Mouse (Mus musculus): ENCODE data around the gene Atp8a2. TPM values are rescaled to one million over a fixed set of nuclear protein-coding genes. Genes with fewer than 3 reads are reported as not detected.

The Atp8a2 gene
- polyA plus RNA-seq, 1 experiment from 2014 or later: 1.2 TPM

GRCm38 (mm10) chr14:60138339-60138738, 58.6 kb downstream of the Atp8a2 start:
- H3K27ac ChIP-seq: no peak overlapping the region
- ATAC-seq (replicated peaks; ENCODE audit: low FRiP score): no peak

DNA sequence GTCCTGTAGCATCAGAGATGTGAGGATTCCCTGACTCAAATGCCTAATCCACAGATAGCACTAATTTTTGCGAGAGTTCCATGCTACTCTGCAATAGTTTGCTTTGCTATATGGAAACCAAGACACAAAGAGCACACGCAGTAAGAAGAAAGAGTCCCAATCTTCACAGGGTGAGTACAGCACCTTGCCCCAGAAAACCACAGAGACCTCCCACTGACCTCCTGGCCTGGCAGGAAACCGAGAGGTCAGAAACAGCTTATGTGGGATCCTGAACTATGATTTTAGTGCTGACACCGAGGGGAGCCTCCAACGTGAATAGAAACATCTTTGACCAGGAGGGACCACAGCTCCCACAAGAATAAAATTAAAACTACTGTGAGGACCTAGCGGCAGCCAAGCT, 59.2 kb downstream of the Atp8a2 start:
- no peak overlapping the region for H3K27ac ChIP-seq
- no peak overlapping the region for H3K4me2 ChIP-seq
- ATAC-seq (replicated peaks; ENCODE audit: low FRiP score): no peak
- H3K9ac ChIP-seq: no peak overlapping the region
- no peaks in the 10 kb centered on the region for H3K27me3 ChIP-seq
- H3K4me3 ChIP-seq (replicated peaks): no peak overlapping the region
- no peaks in the 10 kb centered on the region for H3K36me3 ChIP-seq
- peaks cover 3% of the 10 kb centered on the region; the same call in 1 of the 2 replicates for H3K4me1 ChIP-seq
- 70% methylated on average over 6 of the region's 6 CpGs for WGBS
- no peaks in the 10 kb centered on the region for H3K9me3 ChIP-seq (replicated peaks)

More at GRCm38 (mm10) chr14:60138339-60138738, 58.6 kb downstream of the Atp8a2 start:
- H3K27me3 ChIP-seq: no peaks in the 10 kb centered on the region
- H3K4me3 ChIP-seq (replicated peaks): no peak overlapping the region
- H3K9ac ChIP-seq: no peak overlapping the region
- H3K9me3 ChIP-seq (replicated peaks): no peaks in the 10 kb centered on the region
- 93% methylated on average over 4 of the region's 4 CpGs for WGBS
- H3K36me3 ChIP-seq: no peaks in the 10 kb centered on the region
- H3K4me1 ChIP-seq: peaks cover 3% of the 10 kb centered on the region; the same call in 1 of the 2 replicates
- H3K4me2 ChIP-seq: no peak overlapping the region

DNA sequence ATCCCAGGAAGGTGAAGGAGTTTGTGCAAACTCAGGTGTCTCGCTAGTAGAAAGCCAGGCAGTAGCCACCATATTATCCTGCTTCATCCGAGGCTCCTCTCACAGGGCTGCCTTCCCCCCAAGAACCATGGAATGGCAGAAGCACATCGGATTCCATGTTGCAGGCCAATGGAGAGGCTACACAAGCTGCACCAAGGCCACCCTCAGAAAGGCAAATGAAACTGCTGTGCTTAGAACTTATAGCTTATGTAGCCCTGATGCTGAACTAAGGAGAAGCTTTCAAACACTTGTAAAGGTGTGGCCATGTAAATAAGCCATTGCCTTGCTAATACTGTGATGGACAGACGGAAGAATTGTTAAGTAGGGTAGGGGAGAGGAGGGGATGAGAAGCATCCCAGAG, 61.2 kb downstream of the Atp8a2 start:
- H3K27me3 ChIP-seq: no peaks in the 10 kb centered on the region
- no peaks in the 10 kb centered on the region for H3K36me3 ChIP-seq
- no peak overlapping the region for H3K27ac ChIP-seq
- peaks cover 3% of the 10 kb centered on the region; the same call in 1 of the 2 replicates for H3K4me1 ChIP-seq
- 86% methylated on average over 4 of the region's 4 CpGs for WGBS
- H3K9ac ChIP-seq: no peak overlapping the region
- H3K9me3 ChIP-seq (replicated peaks): no peaks in the 10 kb centered on the region
- no peak overlapping the region for H3K4me3 ChIP-seq (replicated peaks)
- H3K4me2 ChIP-seq: no peak overlapping the region
- ATAC-seq (replicated peaks; ENCODE audit: low FRiP score): no peak

DNA sequence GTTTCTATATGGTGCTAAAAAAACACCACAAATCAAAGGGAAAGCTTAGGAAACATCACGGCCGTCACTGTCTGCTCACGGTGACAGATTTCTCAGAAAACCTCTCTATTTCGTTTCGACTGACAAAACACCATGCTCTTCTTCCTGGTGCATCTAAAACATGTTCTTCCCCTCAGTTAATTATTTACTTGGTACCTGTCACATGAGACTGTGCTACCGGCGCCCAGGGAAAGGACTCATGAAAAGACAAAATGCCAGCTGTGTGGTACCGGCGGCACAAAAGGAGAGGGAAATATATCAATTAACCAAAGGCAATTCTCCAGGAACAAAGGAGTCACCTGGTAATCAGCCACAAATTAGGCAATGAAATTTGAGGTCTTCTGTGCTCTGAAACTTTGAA, 62.3 kb downstream of the Atp8a2 start:
- no peak overlapping the region for H3K4me3 ChIP-seq (replicated peaks)
- H3K27ac ChIP-seq: no peak overlapping the region
- H3K36me3 ChIP-seq: no peaks in the 10 kb centered on the region
- ATAC-seq (replicated peaks; ENCODE audit: low FRiP score): no peak
- H3K9me3 ChIP-seq (replicated peaks): no peaks in the 10 kb centered on the region
- 46% methylated on average over 9 of the region's 9 CpGs for WGBS
- no peak overlapping the region for H3K9ac ChIP-seq
- peaks cover 3% of the 10 kb centered on the region; the same call in 1 of the 2 replicates for H3K4me1 ChIP-seq
- H3K4me2 ChIP-seq: peak overlapping the region; percentile 12; the same call in 1 of the 2 replicates
- H3K27me3 ChIP-seq: no peaks in the 10 kb centered on the region

DNA sequence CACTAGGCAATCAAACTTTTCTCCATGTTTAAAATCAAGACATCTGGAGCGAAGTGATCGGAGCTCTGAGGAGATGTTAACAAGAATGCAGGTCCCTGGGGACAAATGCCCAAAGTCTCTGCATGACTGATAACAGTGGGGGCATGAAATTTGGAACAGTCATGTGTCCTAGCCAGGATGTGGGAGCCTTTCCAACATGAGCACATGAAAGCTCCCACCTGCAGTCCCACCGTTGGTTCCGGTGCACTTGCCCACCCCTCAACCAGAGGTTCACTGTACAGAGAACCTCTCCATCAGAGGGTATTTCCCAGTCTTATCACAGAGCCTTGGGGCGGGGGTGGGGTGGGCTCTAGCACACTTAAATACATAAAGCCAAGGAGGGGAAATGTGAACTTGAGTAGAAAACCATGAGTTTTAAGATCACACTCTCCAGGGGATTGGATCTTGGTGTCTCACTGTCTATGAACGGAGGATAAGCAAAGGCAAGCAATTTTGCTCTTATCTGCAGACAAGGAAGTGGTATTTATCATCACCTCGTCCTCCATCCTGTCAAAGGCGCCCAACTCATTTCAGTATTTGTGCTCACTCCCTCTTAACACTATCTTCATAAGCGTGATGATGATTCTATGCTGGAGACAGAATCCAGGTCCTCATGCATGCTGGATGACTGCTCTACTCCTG, 65.6 kb downstream of the Atp8a2 start:
- H3K4me1 ChIP-seq: peaks cover 3% of the 10 kb centered on the region; the same call in 1 of the 2 replicates
- H3K9me3 ChIP-seq (replicated peaks): no peaks in the 10 kb centered on the region
- WGBS: 84% methylated on average over 9 of the region's 9 CpGs
- H3K36me3 ChIP-seq: no peaks in the 10 kb centered on the region
- no peaks in the 10 kb centered on the region for H3K27me3 ChIP-seq
- no peak for ATAC-seq (replicated peaks; ENCODE audit: low FRiP score)
- H3K4me2 ChIP-seq: no peak overlapping the region
- no peak overlapping the region for H3K4me3 ChIP-seq (replicated peaks)
- no peak overlapping the region for H3K27ac ChIP-seq
- no peak overlapping the region for H3K9ac ChIP-seq

DNA sequence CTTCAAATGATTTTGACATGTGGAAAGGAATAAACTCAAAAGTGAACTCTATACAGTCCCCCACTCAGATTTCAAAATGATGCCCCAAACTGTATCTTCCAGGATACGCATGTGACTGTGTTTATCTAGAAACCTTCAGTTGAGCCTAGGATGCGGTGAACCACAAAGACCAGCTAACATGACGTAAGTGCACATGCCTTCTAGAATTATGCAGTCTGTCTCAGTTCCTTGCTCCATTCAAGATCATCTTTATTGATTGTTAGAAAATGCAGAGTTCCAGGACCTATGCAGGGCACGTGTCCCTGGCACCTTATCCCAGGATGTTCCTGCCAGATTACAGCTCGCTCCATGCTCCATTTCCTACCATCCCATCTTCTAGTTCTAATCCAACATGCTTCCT, 67.4 kb downstream of the Atp8a2 start:
- Histone ChIP-seq H3K9me3 (replicated peaks) (no peaks in the 10 kb centered on the region), H3K4me3 (replicated peaks) (no peak overlapping the region), H3K27me3 (no peaks in the 10 kb centered on the region), H3K9ac (no peak overlapping the region), H3K4me2 (no peak overlapping the region), H3K4me1 (no peaks in the 10 kb centered on the region), H3K36me3 (no peaks in the 10 kb centered on the region), H3K27ac (no peak overlapping the region)
- ATAC-seq (replicated peaks; ENCODE audit: low FRiP score): no peak
- 80% methylated on average over 5 of the region's 5 CpGs for WGBS

- Histone ChIP-seq H3K4me2 (no peak overlapping the region), H3K27ac (no peak overlapping the region), H3K4me3 (replicated peaks) (no peak overlapping the region), H3K27me3 (no peaks in the 10 kb centered on the region), H3K4me1 (no peaks in the 10 kb centered on the region), H3K36me3 (no peaks in the 10 kb centered on the region), H3K9me3 (replicated peaks) (no peaks in the 10 kb centered on the region), H3K9ac (no peak overlapping the region)
- ATAC-seq (replicated peaks; ENCODE audit: low FRiP score): no peak
- 85% methylated on average over 9 of the region's 9 CpGs for WGBS
Measured at GRCm38 (mm10) chr14:60125202-60125601, 71.8 kb downstream of the Atp8a2 start.

DNA sequence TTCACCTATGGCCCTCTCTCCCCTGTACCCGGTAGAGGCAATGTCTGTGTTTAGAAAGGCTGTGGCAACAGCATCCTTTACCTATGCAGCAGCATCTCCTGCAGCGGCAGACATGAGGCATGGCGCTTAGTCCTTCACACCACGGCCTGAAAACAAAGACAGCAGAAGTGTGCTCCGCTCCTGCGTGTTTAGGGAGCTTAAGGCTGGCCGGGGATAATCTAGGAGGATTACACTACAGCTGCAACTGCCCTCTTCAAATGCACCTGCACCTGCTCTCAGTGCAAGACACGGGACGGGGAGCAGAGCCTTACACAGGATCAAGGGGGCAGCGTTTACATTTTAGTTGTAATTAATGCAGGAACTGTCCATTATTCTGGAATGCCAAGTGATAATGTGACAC, 75.4 kb downstream of the Atp8a2 start:
- Histone ChIP-seq H3K9me3 (replicated peaks) (no peaks in the 10 kb centered on the region), H3K9ac (no peak overlapping the region), H3K36me3 (no peaks in the 10 kb centered on the region), H3K4me2 (no peak overlapping the region), H3K4me3 (replicated peaks) (no peak overlapping the region), H3K27me3 (no peaks in the 10 kb centered on the region), H3K4me1 (peaks cover under 1% of the 10 kb centered on the region; the same call in 1 of the 2 replicates), H3K27ac (no peak overlapping the region)
- no peak for ATAC-seq (replicated peaks; ENCODE audit: low FRiP score)
- whole genome bisulfite sequencing: 62% methylated on average over 10 of the region's 10 CpGs

GRCm38 (mm10) chr14:60117792-60118585, 79.0 kb downstream of the Atp8a2 start:
- ATAC-seq (replicated peaks; ENCODE audit: low FRiP score): no peak
- Histone ChIP-seq H3K9ac (no peak overlapping the region), H3K4me3 (replicated peaks) (no peak overlapping the region), H3K9me3 (replicated peaks) (no peaks in the 10 kb centered on the region), H3K36me3 (no peaks in the 10 kb centered on the region), H3K27ac (no peak overlapping the region), H3K27me3 (no peaks in the 10 kb centered on the region), H3K4me1 (peaks cover 8% of the 10 kb centered on the region; the same call in 1 of the 2 replicates), H3K4me2 (no peak overlapping the region)
- 74% methylated on average over 9 of the region's 9 CpGs for WGBS

GRCm38 (mm10) chr14:60086808-60087725, 109.9 kb downstream of the Atp8a2 start:
- 14% methylated on average over 26 of the region's 33 CpGs for WGBS
- Histone ChIP-seq H3K27me3 (peaks cover 7% of the 10 kb centered on the region; the same call in 1 of the 2 replicates), H3K4me3 (replicated peaks) (peak overlapping the region; percentile 43), H3K27ac (no peak overlapping the region), H3K9me3 (replicated peaks) (no peaks in the 10 kb centered on the region), H3K4me2 (peak overlapping the region; percentile 82), H3K9ac (peak overlapping the region; percentile 8; the same call in 1 of the 2 replicates), H3K36me3 (no peaks in the 10 kb centered on the region), H3K4me1 (peaks cover 9% of the 10 kb centered on the region)
- peak; percentile 95 for ATAC-seq (replicated peaks; ENCODE audit: low FRiP score)

GRCm38 (mm10) chr14:60086254-60086807, 110.6 kb downstream of the Atp8a2 start:
- peak overlapping the region; percentile 8; the same call in 1 of the 2 replicates for H3K9ac ChIP-seq
- H3K9me3 ChIP-seq (replicated peaks): no peaks in the 10 kb centered on the region
- no peaks in the 10 kb centered on the region for H3K36me3 ChIP-seq
- H3K27ac ChIP-seq: no peak overlapping the region
- peak; percentile 46; the same call in 1 of the 2 replicates for ATAC-seq (replicated peaks; ENCODE audit: low FRiP score)
- peak overlapping the region; percentile 43 for H3K4me3 ChIP-seq (replicated peaks)
- peak overlapping the region; percentile 82 for H3K4me2 ChIP-seq
- peaks cover 9% of the 10 kb centered on the region for H3K4me1 ChIP-seq
- H3K27me3 ChIP-seq: peaks cover 7% of the 10 kb centered on the region; the same call in 1 of the 2 replicates
- 4% methylated on average over 21 of the region's 21 CpGs for WGBS

Measured in kidney, embryonic 15.5 days (tissue).